Mouse (Mus musculus): ENCODE results near the gene Gm4756. TPM values are rescaled to one million over a fixed set of nuclear protein-coding genes. Genes with fewer than 3 reads are reported as not detected.

The Gm4756 gene
- polyA plus RNA-seq, 1 experiment, result not detected

Other genes with a start within 250 kb of the Gm4756 start
- gene Rtn1, start 240.6 kb downstream of the Gm4756 start, polyA plus RNA-seq (2012; rRNA removed), result 2.8 and 2.9 TPM in 2 replicates
- 0.07 TPM in 2 replicates for gene Lrrc9, start 207.8 kb downstream of the Gm4756 start, polyA plus RNA-seq (2012; rRNA removed)
- gene Pcnx4, start 113.3 kb downstream of the Gm4756 start, polyA plus RNA-seq (2012; rRNA removed), result 7.9 and 9.0 TPM in 2 replicates
- gene Dhrs7, start 15.2 kb upstream of the Gm4756 start, polyA plus RNA-seq (2012; rRNA removed), result 88.7 and 94.8 TPM in 2 replicates
- 143 and 155 TPM in 2 replicates for gene Ppm1a, start 107.8 kb upstream of the Gm4756 start, polyA plus RNA-seq (2012; rRNA removed)

Data from urinary bladder, adult 2 months (tissue).